Mouse (Mus musculus): ENCODE results near the gene Pign. TPM values are rescaled to one million over a fixed set of nuclear protein-coding genes. Genes with fewer than 3 reads are reported as not detected.

Gene Pign
- total RNA-seq (2021), result 10 to 100 TPM; 14.0 to 15.6 TPM
- long read RNA-seq, experiment 1, full-length matches to known transcripts, result 1 of 2 reads
- long read RNA-seq, experiment 1, partial matches to known transcripts, result 0 of 2 reads
- long read RNA-seq, experiment 1, other reads (novel, unspliced or antisense), result 1 of 2 reads
- long read RNA-seq, experiment 2, full-length matches to known transcripts, result 1 of 2 reads
- long read RNA-seq, experiment 2, partial matches to known transcripts, result 0 of 2 reads
- long read RNA-seq, experiment 2, other reads (novel, unspliced or antisense), result 1 of 2 reads

DNA sequence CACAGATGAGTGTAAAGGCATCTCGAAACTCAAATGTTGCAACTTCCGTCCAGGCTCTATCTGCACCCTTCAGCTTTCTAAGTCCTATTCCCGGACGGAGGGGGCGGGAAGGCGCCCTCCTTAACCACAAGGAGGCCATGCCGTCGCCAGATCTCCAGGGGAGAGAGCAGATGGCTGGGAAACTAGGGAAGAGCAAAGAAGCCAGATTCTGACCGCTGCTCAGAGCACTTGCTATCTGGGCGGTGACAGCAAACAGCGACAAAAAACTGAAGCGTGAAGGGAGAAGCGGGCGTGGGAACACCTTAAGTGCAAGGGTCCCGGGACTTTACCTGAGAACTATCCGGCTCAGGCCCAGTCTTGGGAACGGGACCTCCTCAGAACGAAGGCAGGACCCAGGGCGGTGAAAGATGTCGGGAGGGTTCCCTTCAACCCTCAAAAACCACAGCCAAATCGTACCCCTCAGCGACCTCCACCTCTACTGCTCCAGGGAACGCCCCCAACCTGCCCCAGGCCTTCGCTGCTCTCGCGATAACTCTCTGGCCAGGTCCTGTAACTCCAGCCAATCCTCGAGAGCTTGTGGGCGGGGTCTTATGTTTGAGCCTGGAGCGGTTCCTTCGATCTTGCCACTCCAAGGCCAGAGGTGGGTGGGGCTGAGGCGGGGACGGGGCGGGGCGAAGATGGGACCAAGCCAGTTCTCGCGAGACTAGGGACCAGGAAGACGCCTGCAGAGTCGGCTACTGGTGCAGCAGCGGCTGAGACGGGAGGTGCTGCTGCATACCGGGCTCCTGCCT, at the start of gene Pign, which contains the start of gene Relch:
Gene Pign (minus strand): TSS at position 507 of the 791 bp plus-strand sequence.
Gene Relch (plus strand): TSS at position 691 of the 791 bp plus-strand sequence.
- intact Hi-C loops (cut with DNase I), result loop anchor here (5.0 kb wide), 2 partner anchors 49 to 329 kb away; partner anchors contain the start of gene Zcchc2
- DNase-seq (ENCODE audit: low spot score in 2 of 2), result peak; percentile 98 to 99

DNA sequence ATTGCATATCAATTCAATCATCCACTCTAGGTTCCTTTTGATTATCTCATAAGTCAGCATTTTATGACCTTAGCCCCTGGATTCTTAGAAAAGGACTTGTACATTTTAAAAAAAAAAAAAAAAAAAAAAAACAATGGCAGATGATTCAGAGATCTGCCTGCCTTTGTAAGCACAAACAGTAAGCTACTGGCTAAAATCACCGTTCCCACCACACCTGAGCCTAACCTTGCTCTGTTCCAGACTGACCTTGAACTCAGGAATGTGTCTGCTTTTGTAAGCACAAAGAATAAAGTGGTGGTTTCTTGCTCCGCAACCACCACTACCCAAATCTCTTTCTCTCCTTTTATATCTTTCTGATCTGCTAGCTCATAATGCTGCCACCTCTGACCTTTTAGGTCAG, 49.3 kb upstream of the Pign start:
- intact Hi-C loops (cut with DNase I), result loop anchor here (5.0 kb wide), 1 partner anchor 51 kb away; the partner anchor contains the start of genes Pign and Relch
- DNase-seq (ENCODE audit: low spot score in 2 of 2), result no peak

DNA sequence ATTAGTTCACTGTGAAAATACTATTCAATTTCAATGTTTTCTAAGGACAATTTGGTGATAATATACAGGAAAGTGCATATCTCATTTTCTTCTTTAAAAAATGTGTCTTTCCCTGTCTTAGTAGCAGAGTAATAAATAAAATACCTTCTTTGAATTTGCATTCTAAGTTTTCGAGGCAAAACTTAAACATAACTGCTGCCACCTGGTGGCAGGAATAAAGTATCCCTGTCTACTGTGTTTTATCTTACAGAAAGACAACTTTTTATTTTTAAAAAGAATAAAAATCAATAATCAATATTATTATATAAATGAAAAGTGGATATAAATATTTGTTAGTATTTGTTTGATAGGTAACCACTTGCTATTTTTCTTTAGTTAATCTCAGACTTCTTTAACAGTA, 47.8 kb upstream of the Pign start:
- DNase-seq (ENCODE audit: low spot score in 2 of 2), result peak; percentile 10 to 50
- intact Hi-C loops (cut with DNase I), result loop anchor here (5.0 kb wide), 1 partner anchor 49 kb away; the partner anchor contains the start of genes Pign and Relch

DNA sequence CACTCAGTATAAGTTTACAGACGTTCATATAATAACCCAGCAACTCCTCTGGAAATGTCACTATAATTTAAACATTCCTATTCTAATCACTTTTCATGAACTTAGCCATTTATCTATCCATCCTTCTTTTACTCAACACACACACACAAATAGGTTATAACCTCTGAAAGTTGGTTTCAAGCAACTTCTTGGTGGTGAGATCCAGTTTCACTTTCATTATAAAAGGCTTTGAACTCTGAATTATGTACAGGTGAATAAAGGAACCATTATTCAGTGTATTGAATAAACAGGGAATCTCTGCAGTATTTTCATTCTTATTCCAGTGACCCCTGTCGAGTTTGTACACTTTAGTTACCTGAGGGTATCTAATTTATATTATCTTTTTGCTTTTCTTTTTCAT, 45.9 kb upstream of the Pign start:
- intact Hi-C loops (cut with DNase I), result no loop called here
- no peak for DNase-seq (ENCODE audit: low spot score in 2 of 2)

DNA sequence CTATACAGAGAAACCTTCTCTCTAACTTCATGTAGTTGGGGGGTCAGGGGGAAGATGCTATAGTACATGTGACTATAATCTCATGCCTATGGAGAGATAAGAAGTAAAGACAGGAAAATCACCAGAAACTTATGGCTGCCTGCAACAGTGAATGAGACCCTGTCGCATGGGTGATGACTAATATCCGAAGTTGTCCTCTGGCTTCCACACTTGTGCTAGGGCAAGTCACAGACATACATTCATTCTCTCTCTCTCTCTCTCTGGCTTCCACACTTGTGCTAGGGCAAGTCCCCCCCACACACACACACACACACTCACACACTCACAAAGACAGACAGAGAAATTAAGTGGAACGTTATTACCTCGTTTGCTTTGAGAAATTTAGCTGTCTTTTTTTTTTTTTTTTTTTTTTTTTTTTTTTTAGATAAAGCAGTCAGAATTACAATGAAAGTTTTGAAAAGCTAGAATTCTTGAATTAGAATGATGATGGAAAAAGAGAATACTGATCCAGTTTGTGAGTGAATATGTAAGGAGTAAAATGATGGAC, 37.6 kb upstream of the Pign start:
- intact Hi-C loops (cut with DNase I), result no loop called here
- no peak for DNase-seq (ENCODE audit: low spot score in 2 of 2)

DNA sequence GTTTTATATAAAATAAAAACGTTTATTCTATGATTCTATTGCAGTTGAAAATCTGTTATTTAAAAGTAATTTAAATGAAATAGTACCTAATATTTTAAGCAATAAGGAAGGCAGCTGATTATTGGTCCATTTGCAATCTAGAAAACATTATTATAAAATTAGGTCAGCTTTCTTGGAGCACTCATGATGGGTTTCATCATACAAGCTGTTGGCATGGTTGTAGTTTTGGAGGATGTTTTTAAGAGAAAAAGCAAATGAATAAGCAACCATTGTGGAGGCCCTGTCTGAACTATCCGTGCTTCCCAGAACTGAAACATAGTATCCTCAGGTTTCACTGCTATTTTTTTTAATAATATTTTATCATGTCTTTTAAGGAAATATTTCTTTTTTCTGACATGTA, 32.1 kb upstream of the Pign start:
- intact Hi-C loops (cut with DNase I), result no loop called here
- no peak for DNase-seq (ENCODE audit: low spot score in 2 of 2)

DNA sequence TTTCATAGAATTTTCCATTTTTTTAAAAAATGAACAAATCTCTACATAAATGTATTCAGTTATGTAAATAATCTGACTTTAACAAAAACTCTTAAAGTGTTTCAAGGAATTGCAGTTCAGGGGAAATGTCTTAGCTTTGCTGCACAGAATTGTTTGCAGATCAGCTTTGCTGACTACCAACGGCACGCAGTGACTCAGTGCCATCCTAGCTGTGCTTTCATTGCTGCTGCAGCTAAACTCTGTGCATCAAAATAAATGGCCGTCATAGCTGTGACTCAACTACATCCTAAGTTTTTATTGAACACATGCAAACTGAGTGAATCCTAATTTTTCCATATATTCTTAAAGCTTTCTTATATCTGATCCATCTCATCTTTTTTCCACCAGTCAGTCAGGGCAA, 22.0 kb upstream of the Pign start:
- intact Hi-C loops (cut with DNase I), result no loop called here
- no peak for DNase-seq (ENCODE audit: low spot score in 2 of 2)

DNA sequence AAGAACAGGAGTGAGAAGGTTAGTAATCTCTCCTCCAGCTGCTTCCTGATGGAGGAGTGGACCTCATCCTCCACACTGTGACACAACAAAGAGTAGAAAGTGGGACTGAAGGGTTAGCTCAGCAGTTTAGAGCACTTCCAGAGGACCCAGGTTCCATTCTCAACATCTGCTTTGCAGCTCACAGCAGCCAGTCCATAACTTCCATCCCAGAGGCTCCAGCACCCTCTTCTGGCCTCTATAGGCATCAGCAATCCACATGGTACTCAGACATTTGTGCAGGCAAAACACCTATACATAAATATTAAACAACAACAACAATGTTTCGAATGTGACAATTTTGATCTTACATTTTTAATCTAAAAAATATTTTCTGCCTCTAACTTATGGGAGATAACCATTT, 17.1 kb upstream of the Pign start:
- intact Hi-C loops (cut with DNase I), result no loop called here
- no peak for DNase-seq (ENCODE audit: low spot score in 2 of 2)

DNA sequence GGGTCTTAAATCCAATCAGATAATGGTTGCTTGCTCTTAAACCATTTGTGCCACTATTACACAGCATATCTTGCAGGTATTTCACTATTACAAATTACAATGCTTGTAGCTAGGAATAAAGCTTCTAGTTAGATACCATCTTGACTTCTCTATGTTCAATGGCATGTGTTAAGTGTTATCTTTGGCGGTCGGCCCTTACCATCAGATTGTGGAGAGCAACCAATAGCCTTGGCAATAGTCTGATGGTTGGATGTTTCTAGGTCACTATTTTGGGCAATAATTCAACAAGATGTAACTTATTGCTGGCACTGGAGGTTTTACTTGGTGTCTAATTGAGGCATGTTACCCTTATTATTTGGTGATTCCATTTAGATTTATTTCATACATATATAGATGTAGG, 11.3 kb upstream of the Pign start:
- intact Hi-C loops (cut with DNase I), result no loop called here
- DNase-seq (ENCODE audit: low spot score in 2 of 2), result no peak

DNA sequence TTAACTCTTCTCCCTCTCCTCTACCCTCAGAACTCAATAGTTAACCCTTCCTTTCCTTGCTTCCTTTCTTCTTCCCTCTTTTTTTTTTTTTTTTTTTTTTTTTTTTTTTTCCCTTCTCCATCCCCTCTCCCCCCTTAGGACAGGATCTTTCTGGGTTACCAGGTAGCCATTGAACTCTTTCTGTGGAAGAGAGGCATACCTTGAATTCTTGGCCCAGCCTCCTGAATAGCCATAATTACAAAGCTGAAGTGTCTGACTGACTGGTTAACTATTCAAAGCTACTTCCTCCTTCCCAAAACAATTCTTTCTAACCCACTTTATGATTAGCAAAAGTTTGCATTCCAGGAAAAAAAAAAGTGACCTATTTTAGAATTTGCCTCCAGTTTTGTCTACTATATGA, 6.2 kb upstream of the Pign start:
- no peak for DNase-seq (ENCODE audit: low spot score in 2 of 2)
- intact Hi-C loops (cut with DNase I), result no loop called here

DNA sequence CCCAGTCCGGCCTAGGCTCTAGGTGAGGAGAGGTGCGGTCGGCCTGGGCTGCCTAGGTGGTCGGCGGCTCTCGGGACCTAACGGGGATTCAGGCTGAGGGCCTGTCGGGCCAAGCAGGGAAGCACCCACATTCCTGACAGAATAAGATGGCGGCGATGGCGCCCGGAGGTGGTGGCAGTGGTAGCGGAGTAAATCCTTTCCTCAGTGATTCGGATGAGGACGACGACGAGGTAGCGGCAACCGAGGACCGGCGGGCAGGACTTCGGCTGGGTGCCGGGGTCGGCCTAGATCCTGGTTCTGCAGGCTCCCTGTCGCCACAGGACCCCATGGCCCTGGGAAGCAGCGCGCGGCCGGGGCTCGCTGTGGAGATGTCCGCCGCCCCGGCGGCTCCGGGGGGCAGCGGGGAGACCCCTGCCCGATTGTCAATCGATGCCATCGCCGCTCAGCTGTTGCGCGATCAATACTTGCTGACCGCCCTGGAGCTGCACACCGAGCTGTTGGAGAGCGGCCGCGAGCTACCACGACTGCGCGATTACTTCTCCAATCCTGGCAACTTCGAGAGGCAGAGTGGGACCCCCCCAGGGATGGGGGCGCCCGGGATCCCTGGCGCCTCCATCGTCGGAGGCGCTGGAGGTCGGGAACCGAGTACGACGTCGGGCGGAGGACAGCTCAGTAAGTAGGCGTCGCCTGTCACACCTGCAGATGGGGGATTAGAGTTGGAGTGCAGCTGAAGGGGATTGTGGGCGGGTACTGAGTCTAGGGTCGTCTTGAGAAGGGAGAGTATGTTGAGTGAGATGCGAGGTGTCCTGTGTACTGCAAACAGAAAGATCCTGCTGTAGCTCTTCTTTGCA, 710 bp upstream of the Pign start:
- peak; percentile 13 to 18 for DNase-seq (ENCODE audit: low spot score in 2 of 2)
- intact Hi-C loops (cut with DNase I), result loop anchor here (5.0 kb wide), 2 partner anchors 48 to 328 kb away; partner anchors contain the start of gene Zcchc2

DNA sequence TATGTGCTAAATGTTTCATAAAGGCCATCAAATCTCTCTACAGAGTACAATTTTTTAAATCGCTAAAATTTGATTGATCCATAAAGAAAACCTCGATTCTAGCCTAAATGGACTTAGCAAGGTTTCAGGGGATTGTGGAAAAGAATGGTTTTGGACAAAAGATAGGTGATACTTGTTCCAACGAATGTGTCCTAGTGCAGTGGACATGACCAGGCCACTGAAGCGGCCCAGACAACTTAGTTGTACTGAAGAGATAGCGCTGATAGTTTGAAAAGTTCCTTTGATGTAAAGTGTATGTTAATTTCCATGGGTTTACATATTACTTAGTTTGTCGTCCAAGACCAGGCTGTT, 682 bp downstream of the Pign start:
- no peak for DNase-seq (ENCODE audit: low spot score in 2 of 2)
- intact Hi-C loops (cut with DNase I), result loop anchor here (5.0 kb wide), 2 partner anchors 50 to 330 kb away; partner anchors contain the start of gene Zcchc2

DNA sequence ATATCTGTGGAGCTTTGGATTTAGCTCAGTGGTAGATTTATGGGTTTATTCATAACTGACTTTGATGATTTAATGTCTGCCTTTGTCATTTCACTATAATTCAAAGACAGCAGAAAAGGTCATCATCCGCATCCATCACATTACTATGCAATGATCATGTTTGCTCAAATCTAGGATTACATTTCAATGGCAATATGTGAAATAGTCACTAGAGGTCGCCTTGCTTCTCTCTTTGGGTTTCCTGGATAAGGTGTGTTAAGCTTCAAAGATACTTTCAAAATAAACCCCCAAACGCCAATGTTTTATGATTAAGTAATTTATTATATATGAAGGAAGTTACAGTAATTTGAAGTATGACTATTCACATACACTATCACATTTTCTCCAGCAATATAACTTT, 3.5 kb downstream of the Pign start:
- DNase-seq (ENCODE audit: low spot score in 2 of 2), result peak; percentile 69 to 74
- intact Hi-C loops (cut with DNase I), result loop anchor here (5.0 kb wide), 2 partner anchors 52 to 332 kb away; partner anchors contain the start of gene Zcchc2

DNA sequence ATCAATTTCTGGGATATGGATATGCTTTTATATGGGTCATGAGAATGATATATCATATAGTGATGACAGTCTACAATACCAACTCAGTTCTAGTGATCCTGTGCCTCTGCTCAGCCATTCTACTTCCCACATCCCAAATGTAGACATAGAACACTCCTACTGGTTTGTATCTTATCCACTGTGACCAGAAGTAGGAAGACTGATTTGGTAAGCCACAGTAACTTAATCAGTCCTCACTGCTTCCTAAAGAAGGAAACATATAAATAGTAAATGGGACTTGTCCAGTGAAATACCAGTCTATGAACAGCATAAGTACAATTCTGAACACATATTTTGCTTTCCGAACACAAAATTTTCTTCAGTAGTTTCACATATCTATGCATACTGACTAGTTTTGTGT, 9.5 kb downstream of the Pign start:
- intact Hi-C loops (cut with DNase I), result no loop called here
- no peak for DNase-seq (ENCODE audit: low spot score in 2 of 2)

DNA sequence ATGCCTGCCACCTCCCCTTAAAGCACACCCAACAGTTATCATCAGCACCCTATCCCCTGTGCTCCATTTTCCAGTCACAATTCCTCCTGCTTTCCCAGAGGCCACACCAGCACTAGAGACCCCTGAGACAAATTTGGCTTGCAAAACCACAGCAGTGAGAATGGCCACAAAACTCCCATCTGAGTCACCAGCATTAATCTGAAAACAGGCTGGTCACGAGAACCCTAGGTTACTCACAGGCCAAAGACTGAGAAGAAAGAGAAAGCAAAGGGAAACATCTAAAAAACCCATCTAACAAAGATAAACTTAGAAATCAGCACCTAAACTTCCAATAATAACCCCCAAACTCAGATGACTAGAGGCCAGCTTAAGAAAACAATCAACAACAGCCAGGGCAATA, 12.8 kb downstream of the Pign start:
- DNase-seq (ENCODE audit: low spot score in 2 of 2), result no peak
- intact Hi-C loops (cut with DNase I), result no loop called here

DNA sequence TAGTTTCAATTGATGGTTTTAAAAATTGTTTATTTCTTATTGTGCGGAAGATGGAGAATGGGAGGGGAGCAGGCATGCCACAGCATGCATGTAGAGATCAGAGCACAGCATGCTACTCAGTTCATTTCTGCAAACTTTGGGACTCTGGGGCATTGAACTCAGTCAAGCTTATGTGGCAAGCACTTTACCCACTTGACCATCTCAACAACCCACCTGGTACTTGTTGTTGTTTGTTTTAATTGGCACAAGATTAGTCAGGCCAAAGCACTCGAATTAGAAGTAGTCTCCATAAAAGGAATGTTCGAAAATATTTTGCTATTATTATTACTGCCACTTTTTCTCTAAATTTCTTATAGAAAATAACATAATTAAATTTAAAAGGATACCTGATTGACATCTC, 19.4 kb downstream of the Pign start:
- intact Hi-C loops (cut with DNase I), result no loop called here
- DNase-seq (ENCODE audit: low spot score in 2 of 2), result no peak

DNA sequence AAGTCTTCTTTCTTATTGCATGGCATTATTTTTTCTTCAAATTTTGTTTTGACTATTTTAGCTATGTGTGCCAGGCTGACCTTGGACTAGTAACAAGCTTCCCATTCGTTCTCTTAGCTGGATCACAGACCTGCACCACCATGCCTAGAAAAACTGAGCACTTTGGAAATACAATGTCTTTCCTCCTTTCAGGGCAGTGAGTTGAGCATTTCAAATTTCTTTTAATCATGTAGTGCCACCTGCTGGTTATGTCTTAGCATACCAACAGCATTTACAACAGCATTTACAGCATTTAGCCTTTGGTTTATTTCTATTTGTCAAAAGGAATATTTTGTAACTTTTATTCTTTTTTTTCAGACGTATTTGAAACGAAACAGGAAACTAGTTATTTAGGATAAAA, 33.0 kb downstream of the Pign start:
- intact Hi-C loops (cut with DNase I), result loop anchor here (1.0 to 5.0 kb wide), 2 partner anchors 533 to 644 kb away; no protein-coding TSS in a partner anchor
- peak; percentile 44 to 57 for DNase-seq (ENCODE audit: low spot score in 2 of 2)

DNA sequence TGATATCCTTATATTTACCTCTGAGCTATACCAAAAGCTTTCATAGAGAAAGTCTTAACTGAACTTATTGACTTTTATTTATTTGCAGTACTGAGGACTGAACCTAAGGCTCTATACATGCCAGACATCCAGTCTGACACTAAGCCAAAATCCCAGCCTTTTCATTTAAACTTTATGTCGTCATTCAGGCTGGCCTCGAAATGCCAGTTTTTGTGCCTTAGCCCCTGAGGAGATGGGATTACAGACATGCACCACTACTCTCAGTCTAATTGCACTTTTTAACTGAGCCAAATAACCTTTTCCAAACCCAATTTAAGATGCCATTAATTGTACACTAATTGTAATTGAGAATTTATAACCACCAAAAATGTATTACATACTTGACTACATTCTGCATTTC, 73.8 kb downstream of the Pign start:
- intact Hi-C loops (cut with DNase I), result no loop called here
- no peak for DNase-seq (ENCODE audit: low spot score in 2 of 2)

DNA sequence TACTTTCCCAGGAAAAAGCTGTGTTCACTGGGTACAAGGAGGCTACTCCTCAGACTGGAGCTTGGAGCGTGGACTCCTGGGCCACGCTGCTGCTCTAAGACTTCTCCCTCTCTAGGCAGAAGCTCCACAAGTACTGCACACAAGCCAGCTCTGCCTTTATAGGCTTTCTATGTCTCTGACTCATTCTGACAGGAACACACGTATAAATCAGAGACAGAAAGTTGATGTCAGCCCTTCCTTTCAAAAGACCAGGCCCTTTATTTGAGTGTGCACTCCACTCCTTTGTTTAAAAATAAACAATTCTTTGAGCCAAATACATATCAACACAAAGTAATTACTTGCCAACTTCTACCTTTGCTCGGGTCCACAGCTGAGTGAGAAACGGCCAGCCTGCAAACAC, 74.8 kb downstream of the Pign start:
- intact Hi-C loops (cut with DNase I), result no loop called here
- no peak for DNase-seq (ENCODE audit: low spot score in 2 of 2)
